Mouse (Mus musculus) embryonic fibroblast, embryonic 13.5 days (primary cell): ENCODE data around the gene Lrp11.

Experiments
- CTCF ChIP-seq: IDR thresholded peaks from 2 replicates; pipeline ENCODE4 v1.5.1; 2011; ENCODE audit warnings: mild to moderate bottlenecking, control low read depth, low read length, moderate library complexity, borderline replicate concordance; ENCODE audit not compliant: insufficient read depth
- POLR2A ChIP-seq: IDR thresholded peaks from 2 replicates; pipeline ENCODE4 v1.6.1; 2011; ENCODE audit warnings: low read depth, mild to moderate bottlenecking, control low read depth, low read length, moderate library complexity

DNA sequence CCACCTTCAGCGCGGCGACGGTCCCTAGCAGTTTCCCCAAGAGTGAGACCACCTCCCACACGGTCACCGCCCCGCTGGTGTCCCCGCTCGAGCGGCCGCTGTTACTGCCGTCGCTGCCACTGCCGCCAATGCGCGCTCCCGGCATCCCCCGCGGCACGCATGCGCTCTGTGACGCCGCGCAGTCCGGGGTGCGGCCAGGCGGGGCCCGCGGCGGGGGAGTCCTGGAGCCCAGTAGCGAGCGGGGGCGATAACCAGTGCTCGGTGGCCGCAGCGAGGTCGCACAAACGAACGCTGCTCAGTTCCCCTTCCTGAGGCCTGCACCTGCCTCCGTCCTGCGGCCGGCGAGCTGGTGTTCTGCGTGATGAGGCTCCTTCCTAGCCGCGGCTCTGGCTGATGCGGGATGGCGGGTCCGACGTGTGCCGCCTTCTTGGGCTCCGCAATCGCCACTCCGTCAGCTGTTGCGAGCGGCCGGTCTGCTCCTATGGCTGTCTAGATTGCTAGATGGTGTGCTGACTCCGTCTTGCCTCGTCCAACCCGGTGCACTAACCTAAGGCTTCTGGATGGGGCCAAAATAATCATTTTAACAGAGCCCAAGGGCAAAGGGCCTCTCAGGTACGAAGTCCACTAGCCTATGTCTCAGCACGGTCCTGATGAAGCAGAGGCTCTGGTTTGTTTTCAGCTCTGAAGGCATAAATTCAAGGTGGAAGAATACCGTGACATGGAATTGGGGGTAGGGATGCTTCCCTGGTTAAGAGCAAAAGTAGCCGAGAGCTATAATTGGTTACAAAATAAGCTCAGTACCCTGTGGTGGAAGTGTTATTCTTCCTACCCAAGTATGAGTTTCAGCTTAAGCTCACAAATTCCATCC lies 73.8 kb downstream of the Lrp11 start:
- no peak for TF ChIP-seq CTCF
- peak; percentile 89 for TF ChIP-seq POLR2A
